Mouse (Mus musculus) lung, adult 2 months (tissue): Measurements from ENCODE around the gene Fgf12. TPM values are rescaled to one million over a fixed set of nuclear protein-coding genes. Genes with fewer than 3 reads are reported as not detected.

Experiments
- DNase-seq: peaks from one replicate; pipeline ENCODE4 v3.0.0; 2022
- H3K4me1 ChIP-seq: fragments of 200-500 bp; 2 replicates; pipeline ENCODE4 v1.6.1; 2011; ENCODE audit warnings: low read length; ENCODE audit not compliant: control insufficient read depth, insufficient read depth
- H3K4me3 ChIP-seq: fragments of 200-500 bp; replicated peaks from 2 replicates; pipeline ENCODE3; 2011; ENCODE audit warnings: low read depth, mild to moderate bottlenecking, control low read depth, low read length; ENCODE audit errors: extremely low read depth
- CTCF ChIP-seq: fragments of 200-500 bp; IDR thresholded peaks from 2 replicates; pipeline ENCODE4 v1.5.1; 2011; ENCODE audit warnings: mild to moderate bottlenecking, low read length, control low read depth; ENCODE audit not compliant: insufficient read depth
- POLR2A ChIP-seq: fragments of 200-500 bp; IDR thresholded peaks from 2 replicates; pipeline ENCODE4 v1.6.1; 2011; ENCODE audit warnings: low read depth, mild to moderate bottlenecking, control low read depth, low read length, borderline replicate concordance; ENCODE audit errors: extremely low read depth
- WGBS: fragments of 180-500 bp; shearing (Covaris S2); methylation state at CpG from one replicate; pipeline ENCODE4 v1.1.7; 2018; 5-methylcytosine and 5-hydroxymethylcytosine counted together
- polyA plus RNA-seq: library from polyadenylated mRNA; depleted of rRNA; stranded (reverse); fragments of >200 nt; gene quantifications from 2 replicates; pipeline ENCODE4 v1.2.3, GENCODE M21; 2012

Fgf12 gene
- polyA plus RNA-seq, 1 experiment, result 0.95 TPM

DNA sequence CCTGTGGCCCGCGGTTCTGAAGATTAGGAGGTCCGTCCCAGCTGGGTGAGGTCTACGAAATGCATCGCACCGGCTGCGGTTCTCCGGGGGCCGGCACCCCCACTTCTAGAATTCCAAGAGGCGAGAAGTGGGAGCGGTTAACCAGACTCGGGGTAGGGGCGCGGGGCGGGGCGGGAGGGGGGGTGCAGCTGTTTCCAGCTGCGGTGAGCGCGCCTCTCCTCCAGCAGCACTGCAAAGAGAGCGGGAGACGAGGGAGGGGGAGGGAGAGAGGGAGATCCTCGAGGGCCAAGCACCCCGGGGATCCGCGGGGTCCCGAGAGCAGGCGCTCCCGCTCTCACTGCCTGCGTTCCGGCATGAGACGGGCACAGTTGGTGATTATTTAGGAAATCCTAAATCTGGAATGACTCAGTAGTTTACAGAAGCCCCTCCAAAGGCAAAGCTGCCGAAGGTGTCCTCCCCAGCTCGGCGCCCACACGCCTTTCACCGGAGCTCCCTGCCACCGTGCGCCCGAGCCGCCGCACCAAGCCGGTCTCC is 307.0 kb downstream of the Fgf12 start:
- no peaks in the 10 kb centered on the region for H3K4me1 ChIP-seq
- 1% methylated on average over 42 of the region's 42 CpGs for WGBS
- no peak for DNase-seq
- H3K4me3 ChIP-seq, result peak overlapping the region; percentile 19
- no peak for TF ChIP-seq POLR2A
- no peak for TF ChIP-seq CTCF

DNA sequence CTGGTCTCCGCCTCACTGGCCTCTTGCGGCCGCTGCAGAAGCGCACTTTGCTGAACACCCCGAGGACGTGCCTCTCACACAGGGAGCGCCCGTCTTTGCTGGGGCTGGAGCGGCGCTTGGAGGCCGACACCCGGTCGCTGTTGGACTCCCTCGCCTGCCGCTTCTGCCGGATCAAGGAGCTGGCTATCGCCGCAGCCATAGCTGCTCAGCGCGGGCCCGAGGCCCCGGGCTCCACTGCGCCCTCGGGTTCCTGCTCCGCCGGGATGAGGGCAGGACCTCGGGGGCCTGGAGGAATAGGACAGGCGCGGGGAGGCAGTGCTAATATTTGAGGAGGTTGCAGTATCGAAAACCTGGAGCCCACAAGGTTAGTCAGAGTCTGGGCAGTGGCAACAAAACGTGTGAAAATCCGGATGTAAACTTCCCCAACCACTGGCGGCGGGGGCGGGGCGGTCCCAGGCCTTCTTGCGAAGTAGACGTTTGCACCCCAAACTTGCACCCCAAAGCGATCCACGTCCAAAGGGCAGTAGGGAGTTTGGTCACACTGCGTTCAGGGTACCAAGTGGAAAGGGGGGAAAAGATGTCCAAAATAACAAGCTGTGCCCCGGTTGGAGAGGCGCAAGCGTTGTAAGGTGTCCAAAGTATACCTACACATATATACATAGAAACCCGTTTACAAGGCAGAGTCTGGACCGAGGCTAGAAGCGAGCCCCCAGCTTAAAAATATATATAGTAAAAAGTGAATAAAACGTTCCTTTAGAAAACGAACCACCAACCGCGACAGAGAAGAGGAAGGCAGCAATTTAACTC is 307.7 kb downstream of the Fgf12 start:
- DNase-seq, result no peak
- TF ChIP-seq POLR2A, result no peak
- no peak for TF ChIP-seq CTCF
- Histone ChIP-seq H3K4me3 (no peak overlapping the region), H3K4me1 (no peaks in the 10 kb centered on the region)
- WGBS, result 2% methylated on average over 51 of the region's 51 CpGs

DNA sequence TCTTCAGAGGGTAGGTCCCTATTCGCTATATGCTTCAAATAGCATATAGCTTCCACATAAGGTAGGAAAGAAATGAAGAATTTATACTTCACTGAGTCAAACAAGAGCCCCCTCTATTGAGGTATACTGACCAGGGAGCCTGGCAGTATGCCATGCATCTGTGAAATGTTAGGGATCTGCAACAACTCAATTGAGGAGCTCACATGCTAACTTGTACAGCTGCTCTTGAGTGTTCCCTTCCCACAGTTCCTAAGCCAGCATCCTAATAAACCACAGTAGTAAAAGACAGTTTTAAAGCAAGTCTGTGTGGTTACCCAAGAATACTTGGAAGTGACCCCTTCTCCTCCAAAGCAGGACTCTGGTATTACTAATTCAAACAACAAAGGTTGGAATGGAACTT is 331.3 kb downstream of the Fgf12 start:
- no peak for TF ChIP-seq POLR2A
- no peak for TF ChIP-seq CTCF
- 79% methylated on average over 1 of the region's 1 CpGs for WGBS
- Histone ChIP-seq H3K4me1 (no peaks in the 10 kb centered on the region), H3K4me3 (no peak overlapping the region)
- no peak for DNase-seq

DNA sequence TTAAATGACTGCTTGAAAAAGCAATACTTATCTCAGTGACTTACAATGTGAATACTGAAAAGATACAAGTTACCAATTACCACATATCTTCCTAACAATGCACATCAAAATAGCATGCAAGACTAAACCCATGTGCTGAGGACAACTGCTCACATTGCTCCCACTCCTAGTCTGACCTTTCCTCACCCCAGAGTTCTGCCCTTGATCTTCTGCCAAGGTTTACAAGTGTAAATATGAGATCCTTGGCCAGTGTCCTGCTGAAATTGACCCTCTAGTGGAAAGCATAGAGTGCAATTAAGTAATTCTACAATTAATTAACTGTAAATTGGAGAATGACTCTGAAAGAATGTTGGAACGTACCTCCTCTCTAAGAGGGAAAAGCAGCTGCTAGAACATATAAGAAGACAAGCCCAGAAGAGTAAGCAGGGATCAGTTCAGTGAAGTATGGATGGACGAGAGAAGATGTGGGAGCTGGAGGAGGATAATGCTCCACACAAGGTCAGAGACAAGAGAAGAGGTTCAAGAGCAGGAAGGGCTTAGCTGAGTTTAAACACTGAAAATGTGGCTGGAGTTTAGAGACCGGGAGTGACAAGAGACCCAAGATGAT is 333.1 kb downstream of the Fgf12 start:
- Histone ChIP-seq H3K4me1 (no peaks in the 10 kb centered on the region), H3K4me3 (no peak overlapping the region)
- TF ChIP-seq CTCF (no peak), POLR2A (no peak)
- WGBS, result 57% methylated on average over 3 of the region's 3 CpGs
- DNase-seq, result no peak

DNA sequence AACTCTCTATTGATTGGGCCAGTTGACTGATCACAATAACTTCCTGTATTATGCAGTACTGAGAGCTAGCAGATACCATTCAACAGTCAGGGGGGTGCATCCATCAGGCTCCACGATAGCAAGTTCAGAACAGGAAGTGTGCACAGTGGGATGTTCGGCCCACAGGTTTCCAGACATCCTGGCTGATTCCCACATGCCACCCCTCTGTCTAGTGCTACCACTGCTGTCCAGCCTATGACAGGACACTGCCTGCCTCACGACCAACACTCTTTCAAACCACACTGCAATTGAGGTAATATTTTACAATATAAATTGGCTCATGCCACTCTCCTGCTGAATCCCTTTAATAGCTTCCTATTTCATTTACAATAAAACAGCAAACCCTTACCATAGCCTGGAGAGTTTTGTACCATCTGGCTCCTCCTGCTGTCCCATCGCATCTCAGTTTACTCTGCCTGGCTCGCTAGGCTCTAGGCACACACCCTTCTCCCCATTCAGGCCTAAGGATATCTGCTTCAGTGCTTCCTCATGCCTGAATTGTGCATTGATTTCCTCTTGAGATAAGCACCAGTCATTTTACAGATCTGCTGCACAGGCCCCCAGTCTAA is 341.6 kb downstream of the Fgf12 start:
- WGBS, result 60% methylated on average over 5 of the region's 5 CpGs
- TF ChIP-seq POLR2A (no peak), CTCF (no peak)
- no peak for DNase-seq
- Histone ChIP-seq H3K4me3 (no peak overlapping the region), H3K4me1 (no peaks in the 10 kb centered on the region)

DNA sequence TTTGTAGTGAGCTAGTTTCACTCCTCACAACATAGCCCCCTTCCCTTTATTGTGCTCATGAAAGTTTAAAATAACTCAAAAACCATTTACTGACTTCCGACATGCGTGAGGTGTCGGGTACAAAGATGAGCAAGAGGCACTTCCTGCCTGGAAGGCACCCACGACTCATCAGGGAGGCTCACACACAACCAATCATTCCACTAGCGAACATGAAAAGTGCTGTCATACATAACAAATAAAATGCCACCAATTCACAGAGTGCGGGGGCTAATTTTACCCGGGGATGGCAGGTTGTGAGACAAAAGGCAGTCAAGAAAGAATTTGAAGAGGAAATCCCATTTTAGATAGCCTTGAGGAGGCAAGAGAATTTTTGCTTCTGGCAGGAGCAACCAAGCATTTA is 344.6 kb downstream of the Fgf12 start:
- WGBS, result 38% methylated on average over 7 of the region's 7 CpGs
- TF ChIP-seq POLR2A (no peak), CTCF (no peak)

DNA sequence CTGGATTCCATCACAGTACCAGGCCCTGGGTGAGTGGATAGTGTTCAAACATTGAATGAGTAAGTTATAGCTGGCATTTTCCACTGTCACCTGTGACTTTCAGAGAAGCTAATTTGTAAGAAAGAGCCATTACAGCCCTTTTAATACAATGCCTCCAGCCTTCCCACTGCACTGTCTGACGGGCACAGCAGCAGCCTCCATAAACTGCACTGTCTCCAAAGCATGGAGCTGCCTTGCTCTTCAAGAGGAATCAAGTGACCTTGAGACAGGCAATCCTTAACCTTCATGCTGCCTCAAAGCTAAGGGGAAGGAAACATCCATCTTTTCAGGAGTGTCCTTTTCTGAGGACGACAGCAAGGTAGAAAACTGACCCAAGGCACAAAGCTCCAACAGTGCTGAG is 345.0 kb downstream of the Fgf12 start:
- H3K4me3 ChIP-seq, result no peak overlapping the region
- no peak for DNase-seq
- H3K4me1 ChIP-seq, result no peaks in the 10 kb centered on the region
- TF ChIP-seq POLR2A, result no peak
- 54% methylated on average over 2 of the region's 2 CpGs for WGBS

More for the DNA sequence above, 344.6 kb downstream of the Fgf12 start:
- H3K4me3 ChIP-seq, result no peak overlapping the region
- DNase-seq, result no peak
- no peaks in the 10 kb centered on the region for H3K4me1 ChIP-seq

DNA sequence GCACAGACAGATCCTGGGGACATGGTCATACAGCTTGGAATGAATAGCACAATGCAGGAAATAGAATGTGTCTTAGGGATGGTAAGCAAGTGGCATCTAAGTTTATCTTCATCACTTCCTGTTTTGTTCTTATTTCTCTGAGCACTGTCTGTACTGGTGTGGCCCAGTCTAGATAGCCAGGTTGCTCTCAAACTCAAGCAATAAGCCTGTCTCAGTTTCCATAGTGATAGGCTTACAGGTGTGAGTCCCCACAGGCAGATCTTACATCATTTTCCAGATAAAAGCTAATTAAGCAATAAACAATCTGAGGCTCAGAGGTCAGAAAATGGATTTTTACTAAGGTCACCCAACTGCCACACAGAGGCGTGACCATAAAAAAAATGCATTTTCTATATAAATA is 348.7 kb downstream of the Fgf12 start:
- no peak for DNase-seq
- Histone ChIP-seq H3K4me1 (no peaks in the 10 kb centered on the region), H3K4me3 (no peak overlapping the region)
- TF ChIP-seq CTCF, result no peak
- TF ChIP-seq POLR2A, result no peak
- 73% methylated on average over 1 of the region's 1 CpGs for WGBS

DNA sequence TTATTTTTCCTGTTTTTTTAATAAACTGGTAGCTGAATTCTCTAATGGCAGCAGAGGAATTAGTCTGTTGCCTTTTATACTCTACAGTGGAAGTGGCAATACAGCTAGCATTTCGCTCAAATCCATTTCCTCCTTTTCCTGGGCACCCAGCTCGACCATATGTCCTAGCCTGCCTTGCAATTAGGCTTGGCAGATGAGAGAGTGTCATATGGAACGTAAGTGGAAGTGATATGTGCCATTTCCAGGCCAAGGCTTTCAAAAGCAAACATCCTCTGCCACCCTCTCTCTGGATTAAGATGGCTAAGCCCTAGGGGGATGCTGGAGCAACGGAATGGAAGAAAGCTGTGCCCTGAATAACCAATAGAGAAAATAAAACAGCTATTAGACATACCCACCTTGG is 350.2 kb downstream of the Fgf12 start:
- WGBS, result 53% methylated on average over 4 of the region's 4 CpGs

DNA sequence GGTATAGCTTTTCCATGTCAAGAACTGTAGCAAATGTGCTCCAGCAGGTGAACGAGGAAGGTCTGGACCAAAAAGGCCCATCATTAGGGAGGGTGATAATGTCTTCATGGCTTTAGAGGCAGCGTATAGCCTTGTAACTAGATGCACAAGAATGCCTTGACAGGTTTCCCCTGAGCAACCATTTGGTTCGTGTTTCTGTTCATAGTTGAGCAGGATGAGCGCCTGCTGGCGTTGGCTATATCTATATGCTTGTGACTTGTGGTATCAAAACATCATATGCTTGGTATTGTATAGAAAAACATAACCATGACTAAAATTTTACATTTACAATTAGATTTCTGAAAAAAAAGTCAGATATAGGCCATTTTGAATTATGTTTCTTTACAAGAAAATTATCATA is 361.6 kb downstream of the Fgf12 start:
- DNase-seq, result no peak
- TF ChIP-seq POLR2A, result no peak
- no peak for TF ChIP-seq CTCF
- WGBS, result 81% methylated on average over 5 of the region's 5 CpGs
- H3K4me1 ChIP-seq, result no peaks in the 10 kb centered on the region
- no peak overlapping the region for H3K4me3 ChIP-seq

More for the DNA sequence above, 350.2 kb downstream of the Fgf12 start:
- Histone ChIP-seq H3K4me1 (no peaks in the 10 kb centered on the region), H3K4me3 (no peak overlapping the region)
- TF ChIP-seq POLR2A (no peak), CTCF (no peak)
- DNase-seq, result no peak
